Mouse (Mus musculus) brown adipose tissue, adult 24 weeks (tissue): Measurements from ENCODE around the gene Akt2. TPM values are rescaled to one million over a fixed set of nuclear protein-coding genes. Genes with fewer than 3 reads are reported as not detected.

Experiments used
- H3K27ac ChIP-seq: fragments of 200-500 bp; replicated peaks from 2 replicates; pipeline ENCODE4 v1.5.1; 2012; ENCODE audit warnings: low read depth, mild to moderate bottlenecking, low read length
- H3K4me1 ChIP-seq: fragments of 200-500 bp; 2 replicates; pipeline ENCODE4 v1.6.1; 2012; ENCODE audit warnings: low read length, mixed read lengths; ENCODE audit not compliant: control insufficient read depth, insufficient read depth, insufficient read length
- H3K4me3 ChIP-seq: fragments of 200-500 bp; 2 replicates; pipeline ENCODE4 v1.5.1; 2012; ENCODE audit warnings: low read depth, mild to moderate bottlenecking, low read length, moderate library complexity; ENCODE audit not compliant: insufficient read depth
- polyA plus RNA-seq: library from polyadenylated mRNA; stranded (reverse); fragments of >200 nt; gene quantifications from 2 replicates; pipeline ENCODE4 v1.2.4, GENCODE M21; 2012; ENCODE audit not compliant: missing spikeins, insufficient read depth, insufficient read length

Akt2 gene
- polyA plus RNA-seq = 294 and 321 TPM in 2 replicates

DNA sequence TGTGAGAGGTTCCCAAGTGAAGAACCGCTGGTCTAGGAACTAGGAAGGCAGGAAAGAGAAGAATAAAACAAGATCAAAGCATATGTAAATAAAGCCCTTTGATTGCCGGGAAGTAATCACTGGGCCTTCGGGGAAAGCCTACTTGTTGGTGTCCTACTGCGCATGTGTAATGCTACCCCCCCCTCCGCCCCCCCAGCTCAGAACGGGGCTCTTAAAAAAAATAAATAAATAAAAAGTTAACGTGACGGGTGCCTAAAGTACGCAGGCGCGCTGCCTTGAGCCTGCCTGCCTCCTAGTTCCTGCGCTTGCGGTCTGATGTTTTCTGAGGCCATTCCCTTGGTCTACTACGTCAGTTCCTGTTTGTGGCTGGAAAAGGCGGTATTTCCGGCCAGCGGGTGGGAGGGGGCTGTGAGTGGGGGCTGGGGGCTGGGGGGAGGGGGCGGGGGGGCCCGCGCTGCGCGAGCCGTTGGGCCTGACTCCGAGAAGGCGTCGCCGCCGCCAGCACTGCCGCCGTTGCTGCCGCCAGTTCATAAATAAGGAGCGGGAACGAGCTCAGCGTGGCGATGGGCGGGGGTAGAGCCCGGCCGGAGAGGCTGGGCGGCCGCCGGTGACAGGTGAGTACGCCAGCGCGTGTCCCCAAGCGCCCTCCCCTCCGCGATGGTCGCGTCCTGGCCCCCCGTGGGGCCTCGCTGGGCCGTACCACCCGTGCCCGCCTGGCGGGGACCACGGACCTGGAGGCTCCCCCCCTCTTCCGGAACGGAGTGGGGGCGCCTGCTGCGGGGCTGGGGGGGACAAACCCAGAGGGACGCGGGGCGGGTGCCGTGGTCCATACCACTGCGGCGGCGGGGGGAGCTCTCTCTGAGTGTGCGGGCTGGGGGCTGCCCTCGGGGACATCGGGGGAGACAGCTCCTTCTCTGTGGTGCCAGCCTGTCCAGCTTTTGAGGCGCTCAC, at the start of gene Akt2:
Gene Akt2, plus strand, starts transcription at position 287 of the 951 bp plus-strand sequence.
- H3K4me3 ChIP-seq = peak within 1 kb of the TSS; percentile 97
- H3K4me1 ChIP-seq = peaks cover 9% of the 10 kb centered on the region
- H3K27ac ChIP-seq = peak within 1 kb of the TSS; percentile 98

- Histone ChIP-seq H3K27ac (no peak overlapping the region), H3K4me1 (peaks cover 3% of the 10 kb centered on the region; the same call in 1 of the 2 replicates), H3K4me3 (peak overlapping the region; percentile 66)
Measured at GRCm38 (mm10) chr7:27541922-27542321, 49.4 kb upstream of the Akt2 start.

- Histone ChIP-seq H3K27ac (no peak overlapping the region), H3K4me1 (peaks cover 3% of the 10 kb centered on the region; the same call in 1 of the 2 replicates), H3K4me3 (peak overlapping the region; percentile 66)
Measured at GRCm38 (mm10) chr7:27542392-27543033, 48.8 kb upstream of the Akt2 start.

- H3K4me3 ChIP-seq = peak overlapping the region; percentile 66
- H3K4me1 ChIP-seq = peaks cover 3% of the 10 kb centered on the region; the same call in 1 of the 2 replicates
- no peak overlapping the region for H3K27ac ChIP-seq
Measured at GRCm38 (mm10) chr7:27543065-27543464, 48.3 kb upstream of the Akt2 start.

DNA sequence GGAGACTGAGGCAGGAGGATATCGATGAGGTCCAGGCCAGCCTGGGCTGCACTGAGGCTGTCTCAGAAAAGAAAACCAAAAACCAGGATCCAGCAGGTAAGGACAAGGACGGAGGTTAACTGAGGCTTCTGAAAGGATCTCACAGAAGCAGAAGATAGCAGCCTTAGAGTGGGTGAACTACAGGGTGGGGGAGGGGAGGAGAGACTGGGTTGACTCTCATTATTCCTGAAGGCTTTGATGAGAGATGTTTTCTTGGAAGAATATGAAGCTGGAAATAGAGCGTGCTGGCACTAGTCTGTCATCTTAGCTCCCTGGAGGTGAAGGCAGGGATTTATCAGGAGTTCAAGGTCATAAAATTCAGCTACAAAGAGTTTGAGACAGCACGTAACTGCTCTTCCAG, 47.5 kb upstream of the Akt2 start:
- H3K27ac ChIP-seq = no peak overlapping the region
- peaks cover 3% of the 10 kb centered on the region; the same call in 1 of the 2 replicates for H3K4me1 ChIP-seq
- no peak overlapping the region for H3K4me3 ChIP-seq

DNA sequence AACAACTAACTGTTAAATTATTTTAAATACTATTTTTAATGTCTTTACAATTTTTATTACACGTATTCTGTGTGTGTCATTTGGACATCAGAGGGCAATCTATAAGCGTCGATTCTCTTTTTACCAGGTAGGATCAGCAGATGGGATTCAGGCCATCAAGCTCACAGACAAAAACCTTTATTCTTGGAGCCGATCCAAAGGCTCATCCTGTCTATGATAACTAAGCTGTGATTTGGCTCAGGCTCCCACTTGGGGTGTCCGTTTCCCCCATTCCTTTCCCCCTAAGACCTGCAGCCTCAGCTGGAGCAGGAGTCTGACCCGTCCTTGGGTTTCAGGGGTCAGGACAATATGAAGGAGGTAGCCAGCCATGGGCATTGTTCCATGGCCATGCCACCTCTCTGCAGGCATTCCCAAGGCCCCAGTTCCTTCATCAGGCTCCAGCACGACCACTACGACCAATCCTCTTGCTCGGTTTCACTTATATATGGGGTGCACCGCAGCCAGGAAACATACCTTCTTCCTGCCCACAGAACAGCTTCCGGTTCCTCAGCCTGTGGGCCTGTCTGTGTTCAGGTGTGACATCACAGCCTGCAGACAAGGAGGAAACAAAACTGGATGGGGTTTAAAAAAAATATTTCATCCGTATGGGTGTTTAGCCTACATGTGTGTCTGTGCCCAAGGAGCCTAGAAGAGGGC, 46.5 kb upstream of the Akt2 start:
- Histone ChIP-seq H3K27ac (no peak overlapping the region), H3K4me3 (no peak overlapping the region), H3K4me1 (peaks cover 3% of the 10 kb centered on the region; the same call in 1 of the 2 replicates)

DNA sequence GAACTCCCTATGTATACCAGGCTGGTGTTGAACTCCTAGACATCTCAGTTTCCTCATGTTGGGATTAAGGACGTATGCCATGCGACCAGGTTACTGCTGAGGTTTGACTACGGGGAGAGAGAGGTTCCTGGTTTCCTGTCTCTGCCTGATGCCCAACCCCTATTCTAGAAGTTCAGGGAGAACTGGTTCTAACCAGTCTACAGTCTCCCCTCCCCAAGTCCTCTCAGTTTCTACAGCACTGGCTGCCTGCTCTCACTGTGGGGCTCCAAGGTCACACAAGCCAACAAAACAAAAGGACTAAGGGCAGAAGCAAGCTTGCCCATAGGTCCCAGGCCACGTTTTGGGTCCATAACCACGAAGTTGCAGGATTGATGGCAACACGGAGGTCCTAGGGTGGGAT, 41.8 kb upstream of the Akt2 start:
- Histone ChIP-seq H3K4me3 (no peak overlapping the region), H3K27ac (no peak overlapping the region), H3K4me1 (peaks cover 8% of the 10 kb centered on the region; the same call in 1 of the 2 replicates)

- no peak overlapping the region; the same call in 1 of the 2 replicates for H3K4me3 ChIP-seq
- H3K27ac ChIP-seq = no peak overlapping the region
- peaks cover 5% of the 10 kb centered on the region; the same call in 1 of the 2 replicates for H3K4me1 ChIP-seq
Measured at GRCm38 (mm10) chr7:27552070-27552469, 39.3 kb upstream of the Akt2 start.

- peak within 1 kb of the TSS; percentile 39; the same call in 1 of the 2 replicates for H3K27ac ChIP-seq
- H3K4me3 ChIP-seq = peak within 1 kb of the TSS; percentile 70
- H3K4me1 ChIP-seq = peaks cover 5% of the 10 kb centered on the region; the same call in 1 of the 2 replicates
Measured at GRCm38 (mm10) chr7:27552931-27553513, 38.3 kb upstream of the Akt2 start, which contains the start of the genes Pld3 and 2310022A10Rik. Gene Pld3, minus strand, starts transcription at chr7:27553218. Gene 2310022A10Rik, plus strand, starts transcription at chr7:27553233.

DNA sequence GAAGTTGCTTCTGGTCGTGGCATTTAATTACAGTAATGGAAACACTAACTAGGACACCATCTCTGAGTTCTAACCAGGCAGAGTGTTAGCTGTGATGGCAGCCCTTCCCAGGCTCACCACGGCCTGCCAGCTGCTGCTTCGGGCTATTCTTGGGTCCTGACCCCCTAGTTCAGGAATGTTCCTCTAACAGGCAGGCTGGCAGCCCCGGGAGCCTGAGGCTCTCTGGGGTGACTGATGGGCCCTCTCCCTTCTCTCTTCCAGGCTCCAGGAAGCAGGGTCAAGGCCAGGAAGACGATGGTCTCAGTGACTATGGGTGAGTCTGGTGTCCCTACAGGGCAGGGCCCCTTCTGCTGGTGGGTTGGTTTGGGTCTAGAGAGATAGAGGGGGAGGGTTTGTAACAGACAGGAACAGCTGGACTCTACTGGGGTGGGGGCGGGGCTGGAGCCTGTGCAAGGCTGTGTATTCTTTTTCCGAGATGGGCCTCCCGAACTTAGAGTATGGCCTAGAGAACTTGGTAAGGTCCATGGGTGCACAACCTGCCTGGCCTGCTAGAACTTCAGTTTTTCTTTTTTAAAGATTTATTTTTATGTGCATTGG, 31.0 kb upstream of the Akt2 start:
- H3K27ac ChIP-seq = no peak overlapping the region
- H3K4me3 ChIP-seq = no peak overlapping the region
- H3K4me1 ChIP-seq = no peaks in the 10 kb centered on the region

DNA sequence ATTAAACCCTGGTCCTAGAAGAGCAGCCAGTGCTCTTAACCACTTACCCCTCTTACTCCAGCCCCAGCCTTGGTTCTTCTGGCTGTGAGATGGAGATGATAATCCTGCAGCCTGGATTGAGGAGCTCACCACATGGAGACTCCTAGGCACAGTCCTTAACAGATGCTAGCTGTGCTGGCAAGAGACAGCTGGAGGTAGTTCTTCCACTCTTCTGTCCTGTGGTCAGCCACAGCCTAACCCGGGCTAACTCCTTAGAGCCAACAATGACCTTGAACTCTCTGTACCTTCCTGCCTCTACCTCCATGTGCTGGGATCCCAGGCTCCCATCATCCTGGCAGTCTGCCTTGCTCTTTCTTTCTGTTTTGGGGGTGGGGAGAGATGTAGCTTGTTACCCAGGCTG, 30.4 kb upstream of the Akt2 start:
- no peak overlapping the region for H3K4me3 ChIP-seq
- H3K4me1 ChIP-seq = no peaks in the 10 kb centered on the region
- H3K27ac ChIP-seq = no peak overlapping the region

DNA sequence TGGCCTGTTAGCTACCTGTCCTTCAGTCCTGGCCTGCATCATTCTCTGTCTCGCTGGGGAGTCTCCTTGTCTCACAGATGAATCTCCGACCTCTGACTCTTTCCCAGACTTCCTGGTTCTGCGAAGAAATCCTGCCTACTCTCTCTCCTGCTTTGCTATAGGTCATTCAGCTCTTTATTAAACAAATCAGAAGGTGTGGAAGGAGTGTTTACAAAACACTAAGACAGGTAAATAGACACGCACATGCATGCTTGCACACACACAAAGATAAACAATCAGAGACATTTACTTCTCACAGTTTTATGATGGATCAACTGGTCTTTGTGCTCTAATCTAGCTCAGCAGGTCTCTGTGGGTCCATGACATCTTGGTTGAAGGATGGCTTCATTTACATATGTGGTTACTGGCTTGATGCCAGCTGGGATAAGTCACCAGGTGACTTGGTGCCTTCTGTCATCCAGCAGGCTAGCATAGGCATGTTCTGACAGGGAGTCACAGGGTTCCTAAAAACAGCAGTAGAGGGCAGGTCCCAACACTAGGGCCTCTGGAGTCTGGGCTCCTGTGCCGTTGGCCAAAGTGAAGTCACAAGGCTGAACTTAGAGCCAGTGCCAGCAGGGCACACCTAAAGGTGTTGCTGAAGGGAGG, 21.6 kb upstream of the Akt2 start:
- Histone ChIP-seq H3K27ac (no peak overlapping the region), H3K4me1 (no peaks in the 10 kb centered on the region), H3K4me3 (no peak overlapping the region)

- no peak overlapping the region for H3K27ac ChIP-seq
- H3K4me1 ChIP-seq = no peaks in the 10 kb centered on the region
- H3K4me3 ChIP-seq = no peak overlapping the region
Measured at GRCm38 (mm10) chr7:27572133-27572532, 19.2 kb upstream of the Akt2 start.
